Mouse (Mus musculus): ENCODE measurements around the gene Kdm4a.

The Kdm4a gene

GRCm38 (mm10) chr4:118180301-118181080, 648 bp upstream of the Kdm4a start:
- CTCF ChIA-PET, result interaction anchor here (0.6 to 1.8 kb wide), 23 partner anchors 8 to 910 kb away, joined by 3 to 6 read pairs (median 3); partner anchors contain the start of gene St3gal3 (in 1 of the 4)
- POLR2A ChIA-PET, result interaction anchor here (0.6 to 4.5 kb wide), 161 partner anchors 8 to 1807 kb away, joined by 3 to 69 read pairs (median 5); partner anchors contain the start of genes Ptprf (in 3 of the 4), St3gal3 (in 3 of the 4), Elovl1 (in 2 of the 4) and AU022252 (in 1 of the 4)

- ChIA-PET CTCF (interaction anchor here in 3 of 4 experiments (0.9 to 1.8 kb wide), 13 partner anchors 12 to 949 kb away, joined by 3 to 7 read pairs (median 5); partner anchors contain the start of gene St3gal3 (in 1 of the 3)), POLR2A (interaction anchor here (0.5 to 4.5 kb wide), 121 partner anchors 9 to 1115 kb away, joined by 3 to 69 read pairs (median 6); partner anchors contain the start of genes St3gal3 (in 3 of the 4), Ptprf (in 2 of the 4), Atp6v0b (in 1 of the 4) and Cdc20 (in 1 of the 4))
Observed at GRCm38 (mm10) chr4:118178952-118179466, 834 bp downstream of the Kdm4a start.

DNA sequence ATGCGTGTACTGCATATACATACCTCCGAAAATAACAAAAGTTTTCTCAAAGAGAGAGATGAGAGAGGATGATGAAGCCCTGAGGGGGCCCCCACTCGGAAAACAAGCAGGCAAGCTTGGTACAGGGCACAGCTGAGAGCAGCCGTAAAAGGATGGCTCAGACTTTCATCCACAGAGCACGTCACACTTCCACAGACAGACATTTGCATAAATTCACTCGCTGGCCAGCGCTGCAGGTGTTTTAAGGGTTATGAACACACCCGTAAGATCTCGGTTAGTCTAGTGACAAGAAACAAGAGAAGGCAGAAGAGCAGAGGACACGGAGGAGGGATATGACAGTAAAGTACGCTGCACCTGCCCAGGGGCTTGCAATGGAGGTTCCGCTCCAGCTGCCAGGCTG, 7.4 kb downstream of the Kdm4a start:
- ChIA-PET POLR2A (interaction anchor here in 1 of 4 experiments (0.8 kb wide), 1 partner anchor 8 kb away, joined by 4 read pairs; the partner anchor contains the start of gene Kdm4a), CTCF (interaction anchor here in 1 of 4 experiments (0.6 kb wide), 1 partner anchor 8 kb away, joined by 3 read pairs; no protein-coding TSS in a partner anchor)

- ChIA-PET POLR2A (interaction anchor here in 2 of 4 experiments (1.2 to 2.3 kb wide), 3 partner anchors 8 to 244 kb away, joined by 3 to 16 read pairs (median 15); partner anchors contain the start of gene Kdm4a (in 2 of the 2)), CTCF (no interaction called here)
Observed at GRCm38 (mm10) chr4:118171006-118171405, 8.8 kb downstream of the Kdm4a start.

GRCm38 (mm10) chr4:118162123-118162522, 17.7 kb downstream of the Kdm4a start:
- POLR2A ChIA-PET, result interaction anchor here in 3 of 4 experiments (0.6 to 1.5 kb wide), 3 partner anchors 9 to 32 kb away, joined by 3 to 4 read pairs (median 3); no protein-coding TSS in a partner anchor
- CTCF ChIA-PET, result no interaction called here

- ChIA-PET CTCF (no interaction called here), POLR2A (interaction anchor here in 2 of 4 experiments (0.6 to 3.6 kb wide), 4 partner anchors 19 to 108 kb away, joined by 4 to 13 read pairs (median 6); partner anchors contain the start of gene Kdm4a (in 2 of the 2))
Observed at GRCm38 (mm10) chr4:118157666-118158065, 22.2 kb downstream of the Kdm4a start.

GRCm38 (mm10) chr4:118156559-118156958, 23.3 kb downstream of the Kdm4a start:
- ChIA-PET POLR2A (interaction anchor here in 2 of 4 experiments (1.0 to 3.6 kb wide), 4 partner anchors 10 to 23 kb away, joined by 3 to 13 read pairs (median 6); partner anchors contain the start of gene Kdm4a (in 2 of the 2)), CTCF (no interaction called here)

DNA sequence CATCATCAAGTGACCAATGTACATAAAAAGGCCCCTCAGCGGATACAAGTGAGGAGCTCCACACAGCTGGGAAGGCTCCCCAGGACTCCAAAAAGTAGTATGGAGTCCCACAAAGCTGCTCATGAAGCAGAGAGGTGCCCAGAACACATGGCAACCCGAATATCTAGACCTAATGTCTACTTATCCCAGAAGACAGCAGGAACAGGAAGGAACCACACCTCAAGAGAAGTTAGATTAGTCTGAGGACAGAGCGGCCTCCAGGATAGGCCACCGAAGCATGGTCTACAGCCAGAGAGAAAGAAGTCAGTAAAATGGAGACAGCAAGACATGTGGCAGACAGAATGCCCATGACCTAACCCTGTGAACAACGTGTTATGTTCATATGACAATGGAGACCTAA, 25.0 kb downstream of the Kdm4a start:
- POLR2A ChIA-PET, result interaction anchor here in 2 of 4 experiments (1.1 to 3.6 kb wide), 4 partner anchors 9 to 51 kb away, joined by 3 to 13 read pairs (median 3); partner anchors contain the start of gene Kdm4a (in 1 of the 2)
- CTCF ChIA-PET, result interaction anchor here in 1 of 4 experiments (1.5 kb wide), 1 partner anchor 138 kb away, joined by 4 read pairs; no protein-coding TSS in a partner anchor

DNA sequence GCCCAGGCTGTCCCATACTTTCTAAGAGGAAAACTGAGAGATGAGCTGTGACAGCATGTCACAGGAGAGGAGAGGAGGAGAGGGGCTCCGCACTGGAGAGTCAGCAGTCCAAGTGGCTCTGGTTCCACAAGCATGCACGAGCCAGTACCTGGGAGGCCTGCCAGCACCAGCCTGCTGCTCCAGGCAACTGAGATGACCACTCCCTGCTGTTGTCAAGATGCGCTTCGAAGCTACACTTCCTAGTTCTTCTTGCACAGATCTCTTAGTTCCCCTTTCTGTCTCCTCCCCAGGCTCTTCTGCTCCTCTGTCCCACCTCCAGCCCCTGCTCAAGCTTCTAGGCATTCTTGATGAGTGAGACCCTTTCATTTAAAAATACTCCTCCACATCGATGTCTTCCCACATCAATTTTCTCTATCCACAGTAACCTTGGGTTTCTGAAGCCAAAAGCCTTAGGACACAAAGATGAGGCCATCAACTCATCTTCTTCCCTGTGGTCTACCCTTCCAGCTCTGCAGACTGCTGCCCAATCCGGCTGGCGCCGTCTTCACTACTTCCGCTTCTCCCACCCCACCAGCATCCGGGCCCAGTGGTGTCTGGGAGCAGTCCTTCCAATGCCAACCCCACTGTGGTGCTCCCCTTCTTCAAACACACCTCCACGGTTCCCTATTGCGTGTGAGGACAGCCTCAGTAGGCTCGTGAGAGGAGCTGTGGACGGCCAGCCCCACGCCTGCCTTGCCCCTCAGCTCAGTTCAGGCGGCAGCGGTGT, 27.6 kb downstream of the Kdm4a start:
- ChIA-PET POLR2A (interaction anchor here in 3 of 4 experiments (0.8 to 2.9 kb wide), 12 partner anchors 9 to 152 kb away, joined by 3 to 16 read pairs (median 4); partner anchors contain the start of genes Kdm4a (in 3 of the 3) and St3gal3 (in 1 of the 3)), CTCF (interaction anchor here in 3 of 4 experiments (0.7 to 1.4 kb wide), 3 partner anchors 28 to 118 kb away, joined by 3 to 4 read pairs (median 3); partner anchors contain the start of gene Kdm4a (in 1 of the 3))

DNA sequence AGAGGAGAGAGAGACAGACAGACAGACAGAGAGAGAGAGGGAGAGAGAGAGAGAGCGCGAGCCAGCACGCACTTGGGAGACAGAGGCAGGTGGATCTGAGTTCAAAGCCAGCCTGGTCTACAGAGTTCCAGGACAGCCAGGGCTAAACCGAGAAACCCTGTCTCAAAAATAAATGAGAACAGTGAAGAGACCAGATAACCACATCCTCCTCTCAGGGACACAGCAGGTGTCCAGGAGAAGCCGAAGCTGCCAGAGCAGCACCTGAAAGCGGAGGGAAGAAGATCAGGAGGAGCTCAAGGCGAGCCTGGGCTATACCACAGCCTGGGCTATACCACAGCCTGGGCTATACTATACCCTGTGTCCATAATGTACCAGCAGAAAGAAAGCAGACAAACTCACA, 29.0 kb downstream of the Kdm4a start:
- ChIA-PET CTCF (no interaction called here), POLR2A (interaction anchor here in 3 of 4 experiments (0.6 to 1.5 kb wide), 3 partner anchors 20 to 991 kb away, joined by 3 to 5 read pairs (median 3); partner anchors contain the start of gene Kdm4a (in 1 of the 3))

- ChIA-PET CTCF (no interaction called here), POLR2A (interaction anchor here in 2 of 4 experiments (0.6 to 1.5 kb wide), 3 partner anchors 12 to 30 kb away, joined by 3 to 5 read pairs (median 3); partner anchors contain the start of gene Kdm4a (in 1 of the 2))
Observed at GRCm38 (mm10) chr4:118149956-118150680, 29.7 kb downstream of the Kdm4a start.

DNA sequence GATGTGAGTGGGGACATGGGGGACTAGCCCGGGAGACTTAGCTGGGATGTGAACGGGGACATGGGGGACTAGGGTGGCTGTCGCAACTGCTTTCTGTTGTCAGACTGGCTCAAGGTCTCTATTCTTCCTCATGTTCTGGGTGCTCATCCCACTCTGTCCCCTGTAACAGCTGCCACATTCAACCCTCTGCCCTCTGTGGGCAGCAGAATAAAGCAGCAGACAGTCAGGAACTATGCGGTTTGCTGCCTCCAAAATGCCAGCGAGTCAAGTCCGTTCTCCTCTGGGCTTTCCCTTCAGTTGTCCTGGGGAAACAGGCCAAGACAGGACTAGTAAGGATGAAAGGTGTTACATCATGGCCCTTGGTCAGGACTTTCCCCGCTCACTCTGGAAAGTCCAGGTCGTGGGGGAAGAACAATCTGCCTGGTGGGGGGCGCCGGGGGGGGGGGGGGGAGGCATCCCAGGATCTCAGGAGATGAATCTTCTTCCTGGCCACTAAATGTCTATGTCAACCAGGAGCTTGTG, 30.7 kb downstream of the Kdm4a start:
- POLR2A ChIA-PET, result interaction anchor here in 2 of 4 experiments (1.3 to 3.2 kb wide), 2 partner anchors 11 kb away, joined by 3 to 14 read pairs; no protein-coding TSS in a partner anchor
- CTCF ChIA-PET, result no interaction called here

DNA sequence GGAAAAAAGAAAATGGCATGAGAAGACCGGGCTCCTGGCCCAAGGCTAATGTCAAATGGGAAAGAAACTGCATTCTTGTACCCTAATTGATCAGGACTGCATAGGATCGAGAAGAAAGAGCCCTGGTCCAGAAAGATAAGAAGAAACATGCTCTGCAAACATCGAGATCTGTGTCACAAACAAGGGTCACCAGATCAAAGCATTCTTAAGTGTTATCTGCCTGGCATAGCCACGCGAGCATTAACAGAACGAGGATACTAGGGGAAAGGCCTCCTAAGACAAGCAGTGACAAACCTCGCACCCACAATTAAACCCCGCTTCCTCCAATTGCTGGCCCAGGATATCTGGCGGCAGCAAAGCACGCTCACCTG, 31.5 kb downstream of the Kdm4a start:
- CTCF ChIA-PET, result no interaction called here
- POLR2A ChIA-PET, result interaction anchor here in 1 of 4 experiments (1.6 to 3.2 kb wide), 2 partner anchors 10 to 31 kb away, joined by 7 to 14 read pairs; partner anchors contain the start of gene Kdm4a

- POLR2A ChIA-PET, result interaction anchor here in 2 of 4 experiments (1.6 to 3.2 kb wide), 3 partner anchors 9 to 32 kb away, joined by 5 to 14 read pairs (median 7); partner anchors contain the start of gene Kdm4a (in 1 of the 2)
- CTCF ChIA-PET, result no interaction called here
Observed at GRCm38 (mm10) chr4:118147547-118148316, 32.1 kb downstream of the Kdm4a start.

DNA sequence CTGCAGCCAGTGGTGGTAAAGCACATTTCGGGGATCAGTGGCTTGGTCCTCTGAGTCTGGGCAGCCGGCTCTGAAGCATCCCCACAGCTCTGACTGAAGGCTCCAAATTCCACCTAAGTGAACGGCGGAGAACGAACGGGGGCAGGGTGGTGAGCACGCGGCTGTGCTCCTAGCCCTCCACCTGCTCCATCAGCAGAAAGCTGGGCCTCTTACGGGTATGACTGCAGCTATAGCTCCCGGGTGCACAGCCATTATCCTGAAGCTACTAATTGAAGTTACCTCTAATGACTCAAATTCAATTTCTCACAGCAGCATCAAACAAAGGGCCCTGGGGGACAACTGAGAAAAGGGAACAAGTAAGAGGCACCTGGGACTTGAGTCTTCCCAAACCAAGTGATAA, 32.8 kb downstream of the Kdm4a start:
- POLR2A ChIA-PET, result interaction anchor here in 2 of 4 experiments (1.2 to 3.2 kb wide), 5 partner anchors 9 to 32 kb away, joined by 3 to 14 read pairs (median 5); partner anchors contain the start of gene Kdm4a (in 1 of the 2)
- CTCF ChIA-PET, result no interaction called here

DNA sequence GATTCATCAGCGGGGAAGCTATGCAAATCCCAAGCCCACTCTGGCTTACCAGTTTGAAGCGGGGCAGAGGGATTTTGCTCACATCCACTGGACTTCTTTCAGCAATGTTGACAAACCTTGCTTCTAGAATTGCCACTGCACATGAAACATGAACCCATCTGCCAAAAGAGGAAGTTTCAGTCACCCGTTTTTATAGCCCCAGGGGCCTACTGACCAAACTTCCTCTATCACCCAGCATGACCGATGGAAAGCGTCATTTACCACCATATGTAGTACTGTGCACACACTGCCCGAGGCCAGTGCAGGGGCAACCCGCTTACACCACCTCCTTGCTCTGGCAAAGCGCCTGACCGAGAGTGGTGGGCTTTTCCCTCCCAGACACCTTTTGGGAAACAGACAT, 35.5 kb downstream of the Kdm4a start:
- POLR2A ChIA-PET, result interaction anchor here in 3 of 4 experiments (0.6 to 3.3 kb wide), 11 partner anchors 9 to 1405 kb away, joined by 3 to 19 read pairs (median 4); partner anchors contain the start of genes Kdm4a (in 3 of the 3), St3gal3 (in 2 of the 3) and Ptprf (in 1 of the 3)

More for the DNA sequence above, 35.5 kb downstream of the Kdm4a start:
- CTCF ChIA-PET, result interaction anchor here in 1 of 4 experiments (0.6 kb wide), 1 partner anchor 958 kb away, joined by 5 read pairs; no protein-coding TSS in a partner anchor
